Mouse (Mus musculus): Measurements from ENCODE around the gene Trip6. TPM values are rescaled to one million over a fixed set of nuclear protein-coding genes. Genes with fewer than 3 reads are reported as not detected.

The Trip6 gene
- polyA plus RNA-seq, 1 experiment from 2014 or later, result 50.1 TPM

DNA sequence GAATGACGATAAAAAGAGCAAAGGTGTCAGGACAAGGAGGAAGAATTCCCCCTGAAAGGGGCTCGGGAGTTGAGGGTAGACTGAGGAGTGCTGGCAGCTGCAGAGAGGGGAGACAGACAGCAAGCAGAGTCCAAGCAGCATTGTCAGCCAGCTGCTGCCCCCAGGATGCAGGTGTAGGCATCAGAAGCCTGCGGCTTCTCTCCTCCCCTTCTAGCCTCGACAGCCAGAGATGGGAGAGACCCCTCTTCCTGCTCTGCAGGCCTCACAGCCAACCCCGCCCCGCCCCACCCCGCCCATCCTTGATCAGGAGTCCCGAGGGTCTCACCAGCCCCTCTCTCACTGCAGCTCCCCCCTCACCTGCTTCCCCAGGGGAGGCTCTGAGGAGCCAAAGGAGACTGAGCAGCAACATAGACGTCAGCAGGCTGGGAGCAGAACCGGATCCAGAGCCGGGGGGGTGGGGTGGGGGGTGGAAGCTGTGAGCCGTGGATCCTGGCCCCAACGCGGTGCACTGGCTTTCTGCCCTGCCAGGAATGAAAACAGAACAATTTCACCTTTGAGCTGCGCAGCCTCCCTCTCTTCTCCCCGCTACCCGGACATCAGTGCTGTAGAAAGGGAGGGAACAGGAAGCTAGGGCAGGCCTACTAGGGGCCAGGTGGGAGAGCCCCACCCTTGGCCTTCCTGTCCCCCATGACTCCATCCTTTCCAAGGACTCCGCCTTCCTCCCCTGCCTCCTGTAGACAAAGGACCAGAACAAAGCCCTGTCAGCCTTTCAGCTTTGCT lies 45.9 kb downstream of the Trip6 start:
- TF ChIP-seq EP300 (IDR thresholded peaks at IDR 0.05) (no peak), CTCF (IDR thresholded peaks at IDR 0.05) (no peak)
- no peaks in the 10 kb centered on the region for H3K36me3 ChIP-seq (ENCODE audit: insufficient read depth, low read length)
- DNase-seq (ENCODE audit: low spot score), result no peak
- no peaks in the 10 kb centered on the region for H3K27me3 ChIP-seq (replicated peaks; ENCODE audit: insufficient read depth, low read length)
- WGBS, result 20% methylated on average over 12 of the region's 18 CpGs
- H3K4me2 ChIP-seq (replicated peaks; ENCODE audit: low read depth, low read length), result 0 out of 2 replicates have a peak overlapping the region, but pooled peaks have one; percentile 1
- H3K9me3 ChIP-seq (ENCODE audit: low read length), result no peaks in the 10 kb centered on the region
- no peak overlapping the region for H3K27ac ChIP-seq (ENCODE audit: low read length)
- H3K4me1 ChIP-seq (ENCODE audit: insufficient read depth, low read depth, low read length), result no peaks in the 10 kb centered on the region
- no peak overlapping the region for H3K9ac ChIP-seq (replicated peaks; ENCODE audit: low read depth)
- ATAC-seq, result no peak; the same call in 1 of the 2 replicates
- H3K4me3 ChIP-seq (ENCODE audit: low read depth, low read length), result no peak overlapping the region

DNA sequence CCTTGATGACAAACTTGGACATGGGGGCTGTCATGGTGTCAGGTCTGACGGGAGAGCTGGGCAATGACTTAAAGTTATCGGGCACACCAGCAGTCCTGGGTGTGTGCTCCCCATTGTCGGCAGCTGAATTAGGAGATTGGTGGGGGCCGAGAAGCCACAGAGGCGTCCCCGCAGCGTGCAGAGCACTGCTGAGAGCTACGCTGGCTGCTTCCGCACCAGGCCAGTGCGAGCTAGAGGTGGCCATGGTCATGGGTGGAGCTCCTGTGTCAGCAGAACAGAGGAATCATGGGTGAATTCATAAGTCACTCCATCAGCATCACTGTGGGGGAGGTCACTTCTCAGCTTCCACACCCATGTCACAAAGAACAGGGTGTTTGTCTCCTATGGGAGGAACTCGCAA lies 49.4 kb downstream of the Trip6 start:
- no peak overlapping the region for H3K4me3 ChIP-seq (ENCODE audit: low read depth, low read length)
- no peaks in the 10 kb centered on the region for H3K36me3 ChIP-seq (ENCODE audit: insufficient read depth, low read length)
- H3K9ac ChIP-seq (replicated peaks; ENCODE audit: low read depth), result no peak overlapping the region
- no peaks in the 10 kb centered on the region for H3K9me3 ChIP-seq (ENCODE audit: low read length)
- ATAC-seq (no peak), DNase-seq (ENCODE audit: low spot score) (no peak)
- 89% methylated on average over 11 of the region's 11 CpGs for WGBS
- no peaks in the 10 kb centered on the region for H3K27me3 ChIP-seq (replicated peaks; ENCODE audit: insufficient read depth, low read length)
- no peaks in the 10 kb centered on the region for H3K4me1 ChIP-seq (ENCODE audit: insufficient read depth, low read depth, low read length)
- TF ChIP-seq EP300 (IDR thresholded peaks at IDR 0.05) (no peak), CTCF (IDR thresholded peaks at IDR 0.05) (no peak)
- no peak overlapping the region for H3K4me2 ChIP-seq (replicated peaks; ENCODE audit: low read depth, low read length)
- no peak overlapping the region for H3K27ac ChIP-seq (ENCODE audit: low read length)

DNA sequence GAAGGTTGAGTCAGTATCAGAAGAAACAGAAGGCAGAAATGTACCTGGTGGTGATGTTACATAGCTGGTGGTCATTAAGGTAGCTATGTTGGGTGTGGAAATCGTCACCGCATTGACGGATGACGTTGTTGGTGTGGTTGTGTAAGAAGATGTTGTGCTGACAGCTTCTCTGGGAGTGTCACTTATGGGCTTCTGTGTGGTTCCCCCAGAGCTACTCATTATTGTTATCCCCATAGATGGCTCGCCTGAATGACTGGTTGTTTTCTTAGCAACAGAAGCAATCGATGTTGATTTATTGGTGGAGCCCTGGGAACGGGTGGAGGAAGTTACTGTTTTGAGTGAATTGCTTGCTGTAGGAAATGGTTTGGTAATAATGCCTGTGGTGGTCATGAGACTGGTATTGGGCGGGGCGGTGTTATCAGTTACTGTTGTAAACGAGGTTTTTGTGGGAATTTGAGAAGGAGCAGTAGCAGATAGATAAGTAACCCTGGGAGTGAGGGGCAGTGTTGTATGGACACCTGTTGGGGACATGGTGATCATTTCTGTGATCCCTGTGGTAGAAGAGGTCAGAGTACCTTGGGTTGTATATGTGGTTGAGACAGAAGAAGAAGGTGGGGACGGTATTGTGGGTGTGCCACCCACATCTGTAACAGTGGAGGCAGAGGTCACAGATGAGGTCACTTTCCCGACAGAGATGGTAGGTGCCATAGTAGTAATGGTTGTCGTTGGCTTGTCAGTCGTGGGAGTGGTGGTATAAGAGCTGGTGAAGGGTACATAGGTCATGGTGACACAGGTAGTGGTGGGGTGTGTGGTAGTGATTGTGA lies 50.1 kb downstream of the Trip6 start:
- Histone ChIP-seq H3K4me2 (replicated peaks; ENCODE audit: low read depth, low read length) (no peak overlapping the region), H3K4me1 (ENCODE audit: insufficient read depth, low read depth, low read length) (no peaks in the 10 kb centered on the region), H3K4me3 (ENCODE audit: low read depth, low read length) (no peak overlapping the region), H3K9me3 (ENCODE audit: low read length) (no peaks in the 10 kb centered on the region), H3K9ac (replicated peaks; ENCODE audit: low read depth) (no peak overlapping the region), H3K27me3 (replicated peaks; ENCODE audit: insufficient read depth, low read length) (no peaks in the 10 kb centered on the region), H3K36me3 (ENCODE audit: insufficient read depth, low read length) (no peaks in the 10 kb centered on the region), H3K27ac (ENCODE audit: low read length) (no peak overlapping the region)
- DNase-seq (ENCODE audit: low spot score) (no peak), ATAC-seq (no peak)
- TF ChIP-seq EP300 (IDR thresholded peaks at IDR 0.05) (no peak), CTCF (IDR thresholded peaks at IDR 0.05) (no peak)
- 66% methylated on average over 14 of the region's 14 CpGs for WGBS

Small RNAs within 50 kb of the gene (microRNA-seq; reads per million reads assigned to microRNA genes)
- gene Mir7036, result not detected
- not detected for gene Mir8116

Other genes with a start within 250 kb of the Trip6 start
- gene Serpine1, start 242.1 kb downstream of the Trip6 start, polyA plus RNA-seq (2015; fragmentation: Nextera tagmentation; extraction: Ambion mirVana), result 0.88 and 1.1 TPM in 2 replicates
- 13.4 and 16.4 TPM in 2 replicates for gene Trim56, start 198.2 kb downstream of the Trip6 start, polyA plus RNA-seq (2015; fragmentation: Nextera tagmentation; extraction: Ambion mirVana)
- gene Muc3, start 165.1 kb downstream of the Trip6 start, polyA plus RNA-seq (2015; fragmentation: Nextera tagmentation; extraction: Ambion mirVana), result not detected in 2 replicates
- not detected in 2 replicates for gene Muc3a, start 102.0 kb downstream of the Trip6 start, polyA plus RNA-seq (2015; fragmentation: Nextera tagmentation; extraction: Ambion mirVana)
- 0.92 and 1.2 TPM in 2 replicates for gene Ache, start 26.9 kb downstream of the Trip6 start, polyA plus RNA-seq (2015; fragmentation: Nextera tagmentation; extraction: Ambion mirVana)
- gene Ufsp1, start 19.8 kb downstream of the Trip6 start, polyA plus RNA-seq (2015; fragmentation: Nextera tagmentation; extraction: Ambion mirVana), result 4.7 and 7.2 TPM in 2 replicates
- gene Srrt, start 6.7 kb downstream of the Trip6 start, polyA plus RNA-seq (2015; fragmentation: Nextera tagmentation; extraction: Ambion mirVana), result 30.9 and 32.7 TPM in 2 replicates
- gene Slc12a9, start 19.2 kb upstream of the Trip6 start, polyA plus RNA-seq (2015; fragmentation: Nextera tagmentation; extraction: Ambion mirVana), result 8.2 TPM in 2 replicates
- 30.9 and 33.2 TPM in 2 replicates for gene Ephb4, start 35.7 kb upstream of the Trip6 start, polyA plus RNA-seq (2015; fragmentation: Nextera tagmentation; extraction: Ambion mirVana)
- gene Zan, start 162.7 kb upstream of the Trip6 start, polyA plus RNA-seq (2015; fragmentation: Nextera tagmentation; extraction: Ambion mirVana), result 0.11 TPM in 2 replicates
- 37.8 and 38.7 TPM in 2 replicates for gene Pop7, start 188.1 kb upstream of the Trip6 start, polyA plus RNA-seq (2015; fragmentation: Nextera tagmentation; extraction: Ambion mirVana)
- 10.6 and 12.4 TPM in 2 replicates for gene Gigyf1, start 204.1 kb upstream of the Trip6 start, polyA plus RNA-seq (2015; fragmentation: Nextera tagmentation; extraction: Ambion mirVana)
- gene Epo, start 218.8 kb upstream of the Trip6 start, polyA plus RNA-seq (2015; fragmentation: Nextera tagmentation; extraction: Ambion mirVana), result not detected in 2 replicates
- 507 and 513 TPM in 2 replicates for gene Gnb2, start 219.1 kb upstream of the Trip6 start, polyA plus RNA-seq (2015; fragmentation: Nextera tagmentation; extraction: Ambion mirVana)
- gene Actl6b, start 239.1 kb upstream of the Trip6 start, polyA plus RNA-seq (2015; fragmentation: Nextera tagmentation; extraction: Ambion mirVana), result 0.15 TPM in 1 of 2 replicates, not detected in the other

Data from lung, postnatal 0 days (tissue).